Mouse (Mus musculus) ES-Bruce4 (cell line): ENCODE data around the gene Cd209f.

Experiments used
- CTCF ChIP-seq: IDR thresholded peaks from one replicate; pipeline ENCODE4 v1.8.1; 2011; ENCODE audit warnings: low read depth, low read length
- EP300 ChIP-seq: IDR thresholded peaks from 2 replicates; pipeline ENCODE4 v1.6.1; 2011; ENCODE audit warnings: low read depth, low read length; ENCODE audit not compliant: insufficient read depth
- POLR2A ChIP-seq: IDR thresholded peaks from one replicate; pipeline ENCODE4 v1.8.1; 2011; ENCODE audit warnings: low read length; ENCODE audit not compliant: insufficient read depth

DNA sequence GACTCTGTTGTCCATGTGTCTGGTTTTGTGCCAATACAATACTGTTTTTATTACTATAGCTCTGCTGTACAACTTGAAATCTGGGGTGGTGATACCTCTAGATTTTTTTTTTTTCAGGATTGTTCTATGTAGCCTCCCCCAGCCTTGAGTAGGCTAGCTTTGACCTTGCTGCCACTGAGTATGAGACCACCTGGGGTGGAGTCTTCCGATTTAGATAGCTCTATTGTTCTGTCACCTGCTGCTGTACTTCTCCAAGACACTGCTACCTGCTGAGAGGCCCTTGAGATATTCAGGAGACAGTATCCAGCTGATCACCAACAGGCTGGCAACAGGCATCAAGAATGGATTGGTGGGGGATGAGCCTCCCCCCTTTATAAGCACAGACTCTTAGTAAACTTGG, 41.6 kb upstream of the Cd209f start:
- no peak for TF ChIP-seq CTCF
- no peak for TF ChIP-seq POLR2A
- TF ChIP-seq EP300: peak; percentile 91
